10 mouse cellular contexts compared by ENCODE assay signal in the genomic region with DNA sequence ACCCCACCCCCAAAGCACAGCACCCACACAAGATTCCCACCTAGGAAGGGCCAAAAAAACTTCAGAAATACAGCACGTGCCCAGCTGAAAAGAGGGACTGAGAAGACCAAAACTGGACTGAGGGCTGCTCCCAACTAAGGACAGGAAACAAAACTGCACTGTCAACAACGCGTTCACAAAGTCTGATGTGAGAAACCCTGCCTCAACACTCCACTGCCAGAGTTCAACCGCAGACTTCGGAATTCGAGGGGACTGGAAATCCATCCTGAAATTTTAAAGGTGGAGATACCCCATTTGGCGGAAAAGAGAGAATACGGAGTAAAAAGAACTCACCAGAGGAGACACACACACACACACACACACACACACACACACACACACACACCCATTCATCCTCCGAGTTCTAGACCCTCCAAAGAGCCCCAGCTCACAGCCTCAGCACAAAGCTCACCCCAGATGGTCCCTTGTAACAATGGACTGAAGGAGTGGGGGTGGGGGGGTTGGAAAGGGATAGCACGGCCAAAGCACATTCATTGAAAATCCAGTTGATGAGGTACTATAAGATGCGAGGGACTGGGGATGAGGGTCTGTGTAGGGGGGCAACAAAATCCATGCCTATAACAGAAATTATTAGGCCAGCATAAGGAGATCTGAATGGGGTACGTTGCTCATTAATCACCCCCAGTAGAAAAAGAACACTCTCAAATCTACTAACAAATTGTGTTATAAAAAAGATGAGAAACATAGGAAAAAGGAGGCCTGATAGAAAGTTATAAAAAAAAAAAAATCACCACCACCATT. TPM values are rescaled to one million over a fixed set of nuclear protein-coding genes. Genes with fewer than 3 reads are reported as not detected.
DNase-seq lines count a peak whose midpoint lies in the region; ATAC-seq lines count a peak whose summit lies in the region.
"Had no signal": no experiment of that assay in that cellular context is flagged by ENCODE, and none has a peak within 500 bp of the region (broad histone marks: within the 10 kb centered on the region; RNA-seq: fewer than 3 reads in every experiment).

No protein-coding gene starts in this region.

- intact Hi-C loops in heart, postnatal 14 days (cut with DNase I) = no loop called here
- intact Hi-C loops in left cerebral cortex, postnatal 36 days (cut with DNase I) = loop anchor here (10.0 kb wide), 4 partner anchors 172 to 858 kb away; a partner anchor contains a TSS

- peak overlapping the region; percentile 96 for H3K9ac ChIP-seq in heart, embryonic 13.5 days
- peak overlapping the region; percentile 63 for H3K9ac ChIP-seq in embryonic facial prominence, embryonic 12.5 days
- peak overlapping the region; percentile 45 for H3K9ac ChIP-seq in intestine, embryonic 15.5 days

- H3K9me3 ChIP-seq in heart, embryonic 13.5 days = no peaks in the 10 kb centered on the region
- H3K9me3 ChIP-seq in embryonic facial prominence, embryonic 12.5 days = no peaks in the 10 kb centered on the region
- no peaks in the 10 kb centered on the region for H3K9me3 ChIP-seq in intestine, embryonic 15.5 days

- no peaks in the 10 kb centered on the region for H3K36me3 ChIP-seq in heart, embryonic 13.5 days
- no peaks in the 10 kb centered on the region for H3K36me3 ChIP-seq in embryonic facial prominence, embryonic 12.5 days
- H3K36me3 ChIP-seq in intestine, embryonic 15.5 days = no peaks in the 10 kb centered on the region

- peak overlapping the region; percentile 79 for H3K4me3 ChIP-seq in heart, embryonic 13.5 days
- peak overlapping the region; percentile 86 for H3K4me3 ChIP-seq in embryonic facial prominence, embryonic 12.5 days
- H3K4me3 ChIP-seq in intestine, embryonic 15.5 days (replicated peaks) = peak overlapping the region; percentile 83
- H3K4me3 ChIP-seq: myocyte had no signal

- WGBS in heart, embryonic 13.5 days = 3% methylated on average over 12 of the region's 12 CpGs
- WGBS in embryonic facial prominence, embryonic 12.5 days = under 1% methylated on average over 12 of the region's 12 CpGs
- 3% methylated on average over 12 of the region's 12 CpGs for WGBS in intestine, embryonic 15.5 days

- no peak for ATAC-seq in heart, embryonic 13.5 days (ENCODE audit: extremely low read depth, insufficient number of reproducible peaks, low FRiP score, low TSS enrichment)
- ATAC-seq in embryonic facial prominence, embryonic 12.5 days (ENCODE audit: insufficient number of reproducible peaks, insufficient read depth, low FRiP score, low TSS enrichment) = no peak
- no peak for ATAC-seq in intestine, embryonic 15.5 days

- peaks cover 47% of the 10 kb centered on the region for H3K4me1 ChIP-seq in heart, embryonic 13.5 days
- peaks cover 39% of the 10 kb centered on the region for H3K4me1 ChIP-seq in embryonic facial prominence, embryonic 12.5 days
- peaks cover 17% of the 10 kb centered on the region for H3K4me1 ChIP-seq in intestine, embryonic 15.5 days (replicated peaks)

- DNase-seq in heart, postnatal 14 days = no peak
- peak; percentile 57 for DNase-seq in neural tube, embryonic 10.5 days (ENCODE audit: extremely low spot score, low spot score)
- no peak for DNase-seq in left cerebral cortex, postnatal 36 days (ENCODE audit: low spot score in 2 of 2)
- DNase-seq in frontal cortex, postnatal 10 days (ENCODE audit: low spot score in 2 of 2) = no peak
- no peak for DNase-seq in Muller cell, postnatal 12 days (ENCODE audit: inconsistent ontology term)
- DNase-seq: kidney, adult 18-20 months had no signal

- H3K4me2 ChIP-seq in heart, embryonic 13.5 days = peak overlapping the region; percentile 94
- peak overlapping the region; percentile 96 for H3K4me2 ChIP-seq in embryonic facial prominence, embryonic 12.5 days (replicated peaks)
- H3K4me2 ChIP-seq in intestine, embryonic 15.5 days (replicated peaks) = peak overlapping the region; percentile 95

- H3K27me3 ChIP-seq in heart, embryonic 13.5 days (replicated peaks) = no peaks in the 10 kb centered on the region
- no peaks in the 10 kb centered on the region for H3K27me3 ChIP-seq in embryonic facial prominence, embryonic 12.5 days
- H3K27me3 ChIP-seq in intestine, embryonic 15.5 days (replicated peaks) = no peaks in the 10 kb centered on the region; the same call in 1 of the 2 replicates

- H3K27ac ChIP-seq in heart, embryonic 13.5 days (replicated peaks) = peak overlapping the region; percentile 49; the same call in 1 of the 2 replicates
- peak overlapping the region; percentile 63 for H3K27ac ChIP-seq in embryonic facial prominence, embryonic 12.5 days
- no peak overlapping the region for H3K27ac ChIP-seq in intestine, embryonic 15.5 days

RNA-seq across cellular contexts. Expression of a gene that starts 2.4 kb away (rescaled TPM):
- 39.3 and 42.0 TPM in 2 replicates for polyA plus RNA-seq in heart, embryonic 13.5 days (2015; fragmentation: Nextera tagmentation; extraction: Ambion mirVana)
- total RNA-seq in heart, postnatal 14 days (2021) = under 1 TPM; 0.46 to 0.76 TPM
- 89.6 and 95.3 TPM in 2 replicates for polyA plus RNA-seq in embryonic facial prominence, embryonic 12.5 days (2016; fragmentation: Nextera tagmentation; extraction: Ambion mirVana)
- polyA plus RNA-seq in intestine, embryonic 15.5 days (2015; fragmentation: Nextera tagmentation; extraction: Ambion mirVana) = 42.8 TPM in 2 replicates
- under 1 TPM in 1 of 2 experiments, not detected in 1; 0.27 TPM for total RNA-seq in left cerebral cortex, postnatal 36 days (2021)

RNA-seq across cellular contexts. Expression of a gene that starts 21.0 kb away (rescaled TPM):
- polyA plus RNA-seq in heart, embryonic 13.5 days (2015; fragmentation: Nextera tagmentation; extraction: Ambion mirVana) = not detected in 2 replicates
- not detected for total RNA-seq in heart, postnatal 14 days (2021)
- polyA plus RNA-seq in embryonic facial prominence, embryonic 12.5 days (2016; fragmentation: Nextera tagmentation; extraction: Ambion mirVana) = not detected in 2 replicates
- polyA plus RNA-seq in intestine, embryonic 15.5 days (2015; fragmentation: Nextera tagmentation; extraction: Ambion mirVana) = 4.9 and 5.8 TPM in 2 replicates
- not detected for total RNA-seq in left cerebral cortex, postnatal 36 days (2021)
- polyA plus RNA-seq: myocyte had no signal

RNA-seq across cellular contexts. Expression of a gene that starts 31.4 kb away (rescaled TPM):
- 68.3 and 74.7 TPM in 2 replicates for polyA plus RNA-seq in heart, embryonic 13.5 days (2015; fragmentation: Nextera tagmentation; extraction: Ambion mirVana)
- total RNA-seq in heart, postnatal 14 days (2021) = 10 to 100 TPM; 45.8 to 51.2 TPM
- 105 and 106 TPM in 2 replicates for polyA plus RNA-seq in embryonic facial prominence, embryonic 12.5 days (2016; fragmentation: Nextera tagmentation; extraction: Ambion mirVana)
- 96.3 and 105 TPM in 2 replicates for polyA plus RNA-seq in intestine, embryonic 15.5 days (2015; fragmentation: Nextera tagmentation; extraction: Ambion mirVana)
- total RNA-seq in left cerebral cortex, postnatal 36 days (2021) = 100 to 1,000 TPM in 1 of 2 experiments, 10 to 100 TPM in 1; 99.2 to 113 TPM

Comparison
In these comparisons a context has a peak if more than half of its experiments do, and no peak if none do; other contexts are left out.
1. H3K9ac ChIP-seq: peak in every context shown above with its lines; median percentile 96 in heart, embryonic 13.5 days; 63 in embryonic facial prominence, embryonic 12.5 days; 45 in intestine, embryonic 15.5 days.